Mouse (Mus musculus): ENCODE data around the gene Rnf220. TPM values are rescaled to one million over a fixed set of nuclear protein-coding genes. Genes with fewer than 3 reads are reported as not detected.

Gene Rnf220
- polyA plus RNA-seq (2015; fragmentation: Nextera tagmentation; extraction: Ambion mirVana) = 97.1 and 104 TPM in 2 replicates

GRCm38 (mm10) chr4:117496482-117497165, at the start of gene Rnf220:
Gene Rnf220, minus strand, starts transcription at chr4:117497052.
- Histone ChIP-seq H3K9me3 (peaks cover 3% of the 10 kb centered on the region; the same call in 1 of the 2 replicates), H3K4me1 (replicated peaks) (peaks cover 37% of the 10 kb centered on the region), H3K27me3 (peaks cover 90% of the 10 kb centered on the region), H3K27ac (replicated peaks) (peak within 1 kb of the TSS; percentile 84), H3K9ac (peak within 1 kb of the TSS; percentile 71), H3K4me2 (peak within 1 kb of the TSS; percentile 68), H3K4me3 (peak within 1 kb of the TSS; percentile 48), H3K36me3 (no peaks in the 10 kb centered on the region)
- WGBS = under 1% methylated on average over 42 of the region's 42 CpGs
- ATAC-seq (ENCODE audit: low read depth) = peak; percentile 88

- Histone ChIP-seq H3K4me3 (no peak overlapping the region), H3K27me3 (no peaks in the 10 kb centered on the region; the same call in 1 of the 2 replicates), H3K9me3 (no peaks in the 10 kb centered on the region), H3K36me3 (no peaks in the 10 kb centered on the region), H3K4me2 (no peak overlapping the region), H3K27ac (replicated peaks) (no peak overlapping the region), H3K4me1 (replicated peaks) (peaks cover 11% of the 10 kb centered on the region), H3K9ac (no peak overlapping the region)
- no peak for ATAC-seq (ENCODE audit: low read depth)
- 84% methylated on average over 6 of the region's 6 CpGs for WGBS
Measured at GRCm38 (mm10) chr4:117546616-117547015, 49.8 kb upstream of the Rnf220 start.

GRCm38 (mm10) chr4:117545448-117545847, 48.6 kb upstream of the Rnf220 start:
- Histone ChIP-seq H3K27me3 (no peaks in the 10 kb centered on the region; the same call in 1 of the 2 replicates), H3K36me3 (no peaks in the 10 kb centered on the region), H3K4me1 (replicated peaks) (no peaks in the 10 kb centered on the region; the same call in 1 of the 2 replicates), H3K4me2 (no peak overlapping the region), H3K9ac (no peak overlapping the region), H3K27ac (replicated peaks) (no peak overlapping the region), H3K4me3 (no peak overlapping the region), H3K9me3 (no peaks in the 10 kb centered on the region)
- no peak for ATAC-seq (ENCODE audit: low read depth)
- WGBS = 86% methylated on average over 3 of the region's 3 CpGs

- Histone ChIP-seq H3K4me2 (no peak overlapping the region), H3K9me3 (no peaks in the 10 kb centered on the region), H3K36me3 (no peaks in the 10 kb centered on the region), H3K4me3 (no peak overlapping the region), H3K4me1 (replicated peaks) (peaks cover 6% of the 10 kb centered on the region), H3K27ac (replicated peaks) (no peak overlapping the region), H3K9ac (no peak overlapping the region), H3K27me3 (peaks cover 13% of the 10 kb centered on the region)
- ATAC-seq (ENCODE audit: low read depth) = no peak
- WGBS = 52% methylated on average over 5 of the region's 5 CpGs
Measured at GRCm38 (mm10) chr4:117540571-117540970, 43.7 kb upstream of the Rnf220 start.

- Histone ChIP-seq H3K9ac (no peak overlapping the region), H3K4me1 (replicated peaks) (peaks cover 6% of the 10 kb centered on the region), H3K4me3 (no peak overlapping the region), H3K27me3 (peaks cover 21% of the 10 kb centered on the region), H3K4me2 (no peak overlapping the region), H3K9me3 (no peaks in the 10 kb centered on the region), H3K36me3 (no peaks in the 10 kb centered on the region), H3K27ac (replicated peaks) (no peak overlapping the region)
- ATAC-seq (ENCODE audit: low read depth) = no peak
- WGBS = 57% methylated on average over 8 of the region's 8 CpGs
Measured at GRCm38 (mm10) chr4:117539329-117539980, 42.6 kb upstream of the Rnf220 start.

- no peak overlapping the region for H3K4me2 ChIP-seq
- no peak overlapping the region for H3K4me3 ChIP-seq
- H3K9me3 ChIP-seq = no peaks in the 10 kb centered on the region
- H3K36me3 ChIP-seq = no peaks in the 10 kb centered on the region
- 91% methylated on average over 7 of the region's 7 CpGs for WGBS
- no peak overlapping the region for H3K9ac ChIP-seq
- no peak for ATAC-seq (ENCODE audit: low read depth)
- peaks cover 6% of the 10 kb centered on the region for H3K4me1 ChIP-seq (replicated peaks)
- no peak overlapping the region for H3K27ac ChIP-seq (replicated peaks)
- H3K27me3 ChIP-seq = peaks cover 43% of the 10 kb centered on the region
Measured at GRCm38 (mm10) chr4:117537002-117537401, 40.1 kb upstream of the Rnf220 start.

GRCm38 (mm10) chr4:117535496-117536200, 38.8 kb upstream of the Rnf220 start:
- ATAC-seq (ENCODE audit: low read depth) = no peak
- Histone ChIP-seq H3K36me3 (no peaks in the 10 kb centered on the region), H3K4me1 (replicated peaks) (peaks cover 6% of the 10 kb centered on the region), H3K4me2 (no peak overlapping the region), H3K4me3 (no peak overlapping the region), H3K9me3 (no peaks in the 10 kb centered on the region), H3K27ac (replicated peaks) (no peak overlapping the region), H3K9ac (no peak overlapping the region), H3K27me3 (peaks cover 56% of the 10 kb centered on the region)
- WGBS = 50% methylated on average over 9 of the region's 9 CpGs

GRCm38 (mm10) chr4:117529843-117530242, 33.0 kb upstream of the Rnf220 start:
- Histone ChIP-seq H3K27ac (replicated peaks) (no peak overlapping the region), H3K9me3 (no peaks in the 10 kb centered on the region), H3K27me3 (peaks cover 85% of the 10 kb centered on the region), H3K4me1 (replicated peaks) (peaks cover 6% of the 10 kb centered on the region; the same call in 1 of the 2 replicates), H3K4me3 (no peak overlapping the region), H3K36me3 (no peaks in the 10 kb centered on the region), H3K4me2 (no peak overlapping the region), H3K9ac (no peak overlapping the region)
- 51% methylated on average over 4 of the region's 4 CpGs for WGBS
- ATAC-seq (ENCODE audit: low read depth) = no peak

GRCm38 (mm10) chr4:117527952-117528351, 31.1 kb upstream of the Rnf220 start:
- Histone ChIP-seq H3K9ac (no peak overlapping the region), H3K4me2 (no peak overlapping the region), H3K27ac (replicated peaks) (no peak overlapping the region), H3K9me3 (no peaks in the 10 kb centered on the region), H3K27me3 (peaks cover 83% of the 10 kb centered on the region), H3K36me3 (no peaks in the 10 kb centered on the region), H3K4me3 (no peak overlapping the region), H3K4me1 (replicated peaks) (peaks cover 6% of the 10 kb centered on the region; the same call in 1 of the 2 replicates)
- no peak for ATAC-seq (ENCODE audit: low read depth)
- 27% methylated on average over 1 of the region's 1 CpGs for WGBS

GRCm38 (mm10) chr4:117527116-117527899, 30.5 kb upstream of the Rnf220 start:
- peaks cover 85% of the 10 kb centered on the region for H3K27me3 ChIP-seq
- H3K9ac ChIP-seq = no peak overlapping the region
- ATAC-seq (ENCODE audit: low read depth) = peak; percentile 53; the same call in 1 of the 2 replicates
- H3K4me3 ChIP-seq = no peak overlapping the region
- peaks cover 6% of the 10 kb centered on the region; the same call in 1 of the 2 replicates for H3K4me1 ChIP-seq (replicated peaks)
- no peak overlapping the region for H3K27ac ChIP-seq (replicated peaks)
- H3K36me3 ChIP-seq = no peaks in the 10 kb centered on the region
- H3K9me3 ChIP-seq = no peaks in the 10 kb centered on the region
- no peak overlapping the region for H3K4me2 ChIP-seq
- 50% methylated on average over 9 of the region's 9 CpGs for WGBS

GRCm38 (mm10) chr4:117525990-117526389, 29.1 kb upstream of the Rnf220 start:
- peaks cover 76% of the 10 kb centered on the region for H3K27me3 ChIP-seq
- 94% methylated on average over 5 of the region's 5 CpGs for WGBS
- no peak overlapping the region for H3K4me2 ChIP-seq
- H3K9ac ChIP-seq = no peak overlapping the region
- H3K27ac ChIP-seq (replicated peaks) = no peak overlapping the region
- no peak for ATAC-seq (ENCODE audit: low read depth)
- H3K4me3 ChIP-seq = no peak overlapping the region
- H3K9me3 ChIP-seq = no peaks in the 10 kb centered on the region
- no peaks in the 10 kb centered on the region for H3K36me3 ChIP-seq
- H3K4me1 ChIP-seq (replicated peaks) = peaks cover 6% of the 10 kb centered on the region; the same call in 1 of the 2 replicates
